Comparison of ENCODE assay signal across 16 mouse cellular contexts in genomic region chr2:23052523-23052922, GRCm38 (mm10). TPM values are rescaled to one million over a fixed set of nuclear protein-coding genes. Genes with fewer than 3 reads are reported as not detected.
A peak's percentile ranks its signal among the peaks of the same experiment; 100 is the strongest.
DNase-seq lines count a peak whose midpoint lies in the region; ATAC-seq and TF ChIP-seq lines count a peak whose summit lies in the region.
"Had no signal": no experiment of that assay in that cellular context is flagged by ENCODE, and none has a peak within 500 bp of the region (broad histone marks: within the 10 kb centered on the region; RNA-seq: fewer than 3 reads in every experiment).

No protein-coding gene starts in this region.

- DNase-seq in adrenal gland, postnatal 36 days, result peak; percentile 8 to 10
- DNase-seq in adrenal gland, adult 8-10 months, result no peak
- DNase-seq in lung, postnatal 0 days (ENCODE audit: low spot score), result peak; percentile 45
- DNase-seq in lung, adult 2 months, result no peak
- DNase-seq in lung, postnatal 10 days, result peak; percentile 14
- DNase-seq in skeletal muscle tissue, adult 2 months (ENCODE audit: low read depth, low spot score), result peak; percentile 34
- no peak for DNase-seq in thymus, postnatal 10 days (ENCODE audit: low spot score in 2 of 2)
- DNase-seq: cerebellum, adult 9-10 months; gastrocnemius, postnatal 25 days; kidney, adult 8-10 months; right cerebral cortex, postnatal 4 days had no signal

- H3K27me3 ChIP-seq in lung, postnatal 0 days (replicated peaks; ENCODE audit: insufficient read depth, low read length), result no peaks in the 10 kb centered on the region
- H3K27me3 ChIP-seq in neural tube, embryonic 15.5 days (replicated peaks), result no peaks in the 10 kb centered on the region
- H3K27me3 ChIP-seq: embryonic facial prominence, embryonic 12.5 days; hindbrain, embryonic 12.5 days; midbrain, embryonic 12.5 days had no signal

- H3K36me3 ChIP-seq in lung, postnatal 0 days (ENCODE audit: insufficient read depth, low read length), result no peaks in the 10 kb centered on the region
- H3K36me3 ChIP-seq in neural tube, embryonic 15.5 days, result no peaks in the 10 kb centered on the region
- H3K36me3 ChIP-seq: embryonic facial prominence, embryonic 12.5 days; hindbrain, embryonic 12.5 days; midbrain, embryonic 12.5 days had no signal

- TF ChIP-seq CTCF in lung, postnatal 0 days (IDR thresholded peaks at IDR 0.05), result no peak
- TF ChIP-seq CTCF in lung, adult 2 months (IDR thresholded peaks at IDR 0.05; ENCODE audit: insufficient read depth, low read length), result no peak

- no peaks in the 10 kb centered on the region for H3K4me1 ChIP-seq in lung, postnatal 0 days (ENCODE audit: insufficient read depth, low read depth, low read length)
- no peaks in the 10 kb centered on the region for H3K4me1 ChIP-seq in lung, adult 2 months (ENCODE audit: control insufficient read depth, insufficient read depth, low read length)
- H3K4me1 ChIP-seq in neural tube, embryonic 15.5 days, result no peaks in the 10 kb centered on the region
- H3K4me1 ChIP-seq: embryonic facial prominence, embryonic 12.5 days; hindbrain, embryonic 12.5 days; midbrain, embryonic 12.5 days had no signal

- no peak for ATAC-seq in lung, postnatal 0 days
- ATAC-seq in neural tube, embryonic 15.5 days (ENCODE audit: low FRiP score), result no peak
- ATAC-seq: forebrain, embryonic 14.5 days had no signal

- H3K9ac ChIP-seq in lung, postnatal 0 days (replicated peaks; ENCODE audit: low read depth), result no peak overlapping the region
- no peak overlapping the region for H3K9ac ChIP-seq in neural tube, embryonic 15.5 days (replicated peaks)
- H3K9ac ChIP-seq: embryonic facial prominence, embryonic 12.5 days; hindbrain, embryonic 12.5 days; midbrain, embryonic 12.5 days had no signal

- H3K27ac ChIP-seq in lung, postnatal 0 days (ENCODE audit: low read length), result no peak overlapping the region
- H3K27ac ChIP-seq in neural tube, embryonic 15.5 days (replicated peaks), result no peak overlapping the region
- H3K27ac ChIP-seq: embryonic facial prominence, embryonic 12.5 days; hindbrain, embryonic 12.5 days; midbrain, embryonic 12.5 days had no signal

- H3K9me3 ChIP-seq in lung, postnatal 0 days (ENCODE audit: low read length), result no peaks in the 10 kb centered on the region
- H3K9me3 ChIP-seq in neural tube, embryonic 15.5 days (replicated peaks), result no peaks in the 10 kb centered on the region
- H3K9me3 ChIP-seq: embryonic facial prominence, embryonic 12.5 days; hindbrain, embryonic 12.5 days; midbrain, embryonic 12.5 days had no signal

- no peak overlapping the region for H3K4me3 ChIP-seq in lung, postnatal 0 days (ENCODE audit: low read depth, low read length)
- no peak overlapping the region for H3K4me3 ChIP-seq in lung, adult 2 months (replicated peaks; ENCODE audit: extremely low read depth, low read depth, low read length)
- no peak overlapping the region for H3K4me3 ChIP-seq in neural tube, embryonic 15.5 days (replicated peaks)
- H3K4me3 ChIP-seq: embryonic facial prominence, embryonic 12.5 days; hindbrain, embryonic 12.5 days; midbrain, embryonic 12.5 days had no signal

- no peak for TF ChIP-seq POLR2A in lung, adult 2 months (IDR thresholded peaks at IDR 0.05; ENCODE audit: borderline replicate concordance, extremely low read depth, low read depth, low read length)

- TF ChIP-seq EP300 in lung, postnatal 0 days (IDR thresholded peaks at IDR 0.05), result no peak

- no peak overlapping the region for H3K4me2 ChIP-seq in lung, postnatal 0 days (replicated peaks; ENCODE audit: low read depth, low read length)
- H3K4me2 ChIP-seq in neural tube, embryonic 15.5 days, result no peak overlapping the region
- H3K4me2 ChIP-seq: embryonic facial prominence, embryonic 12.5 days; hindbrain, embryonic 12.5 days; midbrain, embryonic 12.5 days had no signal

- WGBS in lung, postnatal 0 days, result 63% methylated on average over 6 of the region's 6 CpGs
- 59% methylated on average over 6 of the region's 6 CpGs for WGBS in lung, adult 2 months
- 78% methylated on average over 6 of the region's 6 CpGs for WGBS in neural tube, embryonic 15.5 days

RNA-seq across cellular contexts. Expression of gene Abi1, which starts 12.5 kb away (rescaled TPM):
- total RNA-seq in adrenal gland, postnatal 36 days (2021), result 10 to 100 TPM; 67.3 to 72.7 TPM
- 10 to 100 TPM; 59.0 to 81.6 (median 75.0) TPM for total RNA-seq in adrenal gland, adult 8-10 months (2022)
- 51.5 and 54.0 TPM in 2 replicates for polyA plus RNA-seq in lung, postnatal 0 days (2015; fragmentation: Nextera tagmentation; extraction: Ambion mirVana)
- 118 and 137 TPM in 2 replicates for polyA plus RNA-seq in lung, adult 2 months (2012; rRNA removed)
- polyA plus RNA-seq in neural tube, embryonic 15.5 days (2015; fragmentation: Nextera tagmentation; extraction: Ambion mirVana), result 57.3 and 62.1 TPM in 2 replicates

RNA-seq across cellular contexts. Expression of gene Acbd5, which starts 15.4 kb away (rescaled TPM):
- total RNA-seq in adrenal gland, postnatal 36 days (2021), result 100 to 1,000 TPM in 1 of 2 experiments, 10 to 100 TPM in 1; 61.1 to 112 TPM
- 100 to 1,000 TPM in 2 of 4 experiments, 10 to 100 TPM in 2; 75.9 to 121 (median 96.1) TPM for total RNA-seq in adrenal gland, adult 8-10 months (2022)
- polyA plus RNA-seq in lung, postnatal 0 days (2015; fragmentation: Nextera tagmentation; extraction: Ambion mirVana), result 34.1 and 38.7 TPM in 2 replicates
- 16.4 and 17.1 TPM in 2 replicates for polyA plus RNA-seq in lung, adult 2 months (2012; rRNA removed)
- polyA plus RNA-seq in neural tube, embryonic 15.5 days (2015; fragmentation: Nextera tagmentation; extraction: Ambion mirVana), result 69.1 and 80.0 TPM in 2 replicates

Comparison
In these comparisons a context has a peak if more than half of its experiments do, and no peak if none do; other contexts are left out.
1. DNase-seq: peak in adrenal gland, postnatal 36 days (2 of 2), lung, postnatal 0 days (single experiment), lung, postnatal 10 days (single experiment) and skeletal muscle tissue, adult 2 months (single experiment); none in adrenal gland, adult 8-10 months (single experiment), lung, adult 2 months (single experiment) and thymus, postnatal 10 days (0 of 2).